Mouse (Mus musculus) spleen, postnatal 4 days (tissue): ENCODE data around the gene Etv6.

Experiments used
- DNase-seq, 2 experiments: peaks; one replicate each; pipeline ENCODE4 v3.0.0; 2022; ENCODE audit warnings: low spot score in 2 of 2

Gene Etv6

DNA sequence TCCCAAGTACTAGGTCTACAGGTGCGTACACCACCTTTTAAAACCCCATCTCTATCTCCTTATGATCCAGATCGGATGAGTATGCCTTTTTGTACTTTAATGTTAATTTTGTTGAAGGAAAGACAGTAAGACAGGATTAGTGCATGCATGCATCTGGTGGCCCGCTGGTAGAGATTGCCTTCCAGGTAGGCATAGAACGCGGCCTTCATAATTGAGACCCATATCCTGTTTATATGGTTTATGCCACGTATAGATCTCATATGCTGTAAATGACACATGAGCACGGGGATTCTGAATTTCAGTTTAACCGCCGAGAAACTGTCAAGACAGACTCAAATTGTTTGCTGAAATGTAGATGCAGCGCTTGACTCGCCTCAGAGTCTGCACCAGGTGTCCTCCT is 133.3 kb downstream of the Etv6 start:
- DNase-seq: no peak

- no peak for DNase-seq
These were observed 135.7 kb downstream of the Etv6 start for GRCm38 (mm10) chr6:134171235-134171634.

- DNase-seq: no peak
These were observed 136.6 kb downstream of the Etv6 start for GRCm38 (mm10) chr6:134171906-134172728.

DNA sequence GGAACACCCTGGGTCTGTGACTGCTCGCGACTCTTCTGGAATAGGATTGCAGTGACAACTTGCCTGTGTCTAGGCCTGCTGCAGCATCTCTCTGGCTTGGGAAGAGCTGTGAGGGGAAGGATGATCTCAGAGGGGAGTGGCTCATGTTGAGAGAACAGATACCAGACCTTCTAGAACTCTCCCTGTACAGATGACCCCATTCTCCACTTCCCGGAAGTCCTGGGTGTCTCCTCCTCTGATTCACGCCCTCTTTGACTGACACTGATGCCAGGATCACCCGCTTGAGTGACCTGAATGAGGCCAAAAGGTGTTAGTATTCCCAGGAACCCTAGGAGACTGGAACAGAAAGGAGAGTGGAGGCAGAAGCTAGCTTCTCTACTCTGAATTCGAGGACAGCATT is 137.9 kb downstream of the Etv6 start:
- no peak for DNase-seq

DNA sequence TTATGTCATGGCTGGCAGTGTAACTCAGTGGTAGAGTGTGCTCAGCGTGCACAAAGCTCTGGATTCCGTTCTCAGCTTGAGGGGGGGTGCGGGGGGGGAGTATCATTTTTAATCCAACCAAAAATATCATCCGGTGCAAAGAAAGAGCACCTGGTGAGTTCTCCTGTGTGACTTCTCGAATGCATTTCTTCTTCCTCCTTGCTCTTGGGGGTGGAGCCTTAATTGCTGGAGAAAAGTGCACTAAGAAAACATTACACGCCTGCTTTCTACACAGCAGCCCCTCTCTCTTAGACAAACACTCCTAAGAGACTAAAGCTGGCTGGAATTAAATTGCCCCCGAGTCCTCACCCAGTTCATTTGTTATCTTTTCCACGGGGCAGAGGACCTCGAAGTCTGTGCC is 139.6 kb downstream of the Etv6 start:
- no peak for DNase-seq

GRCm38 (mm10) chr6:134177196-134177595 is 141.7 kb downstream of the Etv6 start:
- no peak for DNase-seq

- peak in 1 of 2 experiments; percentile 54 for DNase-seq
These were observed 146.9 kb downstream of the Etv6 start for GRCm38 (mm10) chr6:134182301-134182948.

DNA sequence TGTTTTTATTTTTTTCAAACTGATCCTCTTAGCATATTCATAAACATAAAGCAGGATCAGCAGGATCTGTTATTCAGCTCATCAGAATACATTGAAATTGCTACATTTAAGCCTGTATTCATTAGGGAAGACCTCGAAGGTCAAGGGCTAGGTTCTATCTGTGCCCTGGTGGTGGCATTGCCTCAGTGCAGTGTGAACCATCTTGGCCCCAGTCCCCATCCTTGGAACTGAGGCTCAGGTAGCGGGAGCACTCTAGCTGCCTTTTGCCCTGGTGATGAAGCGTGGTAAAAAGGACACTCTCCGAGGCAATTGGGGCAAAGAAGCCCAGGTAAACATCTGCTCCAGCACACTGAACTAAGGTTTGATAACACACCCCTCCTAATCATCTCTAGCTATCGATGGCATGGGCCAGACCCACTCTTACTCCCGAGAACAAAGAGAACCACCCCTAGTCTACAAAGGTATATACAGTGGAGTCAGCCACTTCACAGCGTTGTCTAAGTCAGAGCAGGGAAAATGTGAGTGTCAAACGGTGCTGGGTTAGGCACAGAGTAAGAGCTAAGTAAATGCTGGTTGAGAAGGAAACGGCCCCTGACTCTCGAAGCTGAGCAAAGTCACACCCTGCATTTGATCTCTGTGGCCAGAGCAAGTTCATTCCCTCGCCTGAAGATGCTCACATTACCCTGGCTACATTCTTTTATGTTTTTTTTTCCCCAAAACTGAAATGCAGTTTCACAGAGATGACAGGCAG is 148.3 kb downstream of the Etv6 start:
- peak in 1 of 2 experiments; percentile 49 for DNase-seq

DNA sequence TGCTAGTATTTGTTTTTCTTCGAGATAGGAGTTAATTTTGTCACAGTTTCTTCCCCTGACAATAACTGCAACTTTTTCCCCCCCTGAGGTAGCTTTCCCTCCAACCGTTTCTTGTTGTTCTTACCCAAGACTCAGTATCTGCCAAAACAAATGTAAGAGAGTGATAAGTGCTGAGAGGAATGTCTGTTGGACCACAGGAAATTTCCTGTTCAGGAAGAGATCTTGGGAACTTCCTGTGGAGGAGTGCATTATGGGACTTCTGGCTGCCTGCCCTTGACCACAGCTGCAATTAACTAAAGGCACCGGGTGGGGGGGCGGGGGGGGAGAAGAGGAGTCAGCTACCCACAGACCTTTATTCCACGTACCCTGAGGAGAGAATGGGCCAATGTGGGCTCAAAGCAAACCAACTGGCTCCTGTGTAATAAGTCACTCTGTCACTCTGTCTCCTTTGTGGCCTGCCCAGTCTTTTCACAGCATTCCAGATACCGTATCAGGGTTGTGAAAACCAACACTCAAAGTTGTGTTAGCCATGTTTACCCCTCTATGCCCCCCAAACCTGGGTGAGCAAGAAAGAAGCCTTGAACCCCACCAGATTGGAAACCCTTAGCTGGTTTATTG is 150.9 kb downstream of the Etv6 start:
- peak in 1 of 2 experiments; percentile 32 for DNase-seq

DNA sequence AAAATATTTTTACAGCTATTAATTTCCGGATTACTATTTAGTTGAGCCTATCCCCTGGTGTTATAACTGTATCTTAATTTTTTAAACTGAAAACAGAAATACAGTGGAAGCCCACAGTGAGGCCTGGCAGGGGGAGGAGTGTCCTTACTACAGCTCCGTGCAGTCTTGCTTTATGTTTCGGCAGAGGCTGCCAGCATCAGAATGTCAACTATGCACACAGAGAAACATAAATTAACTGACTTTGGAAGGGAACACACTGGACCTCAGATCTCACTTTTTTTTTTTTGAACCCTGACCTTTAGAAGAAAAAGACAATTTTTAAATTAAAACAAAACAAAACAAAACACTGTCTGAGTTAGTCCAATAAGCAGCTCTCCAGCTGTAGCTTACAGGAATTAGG is 153.2 kb downstream of the Etv6 start:
- no peak for DNase-seq

DNA sequence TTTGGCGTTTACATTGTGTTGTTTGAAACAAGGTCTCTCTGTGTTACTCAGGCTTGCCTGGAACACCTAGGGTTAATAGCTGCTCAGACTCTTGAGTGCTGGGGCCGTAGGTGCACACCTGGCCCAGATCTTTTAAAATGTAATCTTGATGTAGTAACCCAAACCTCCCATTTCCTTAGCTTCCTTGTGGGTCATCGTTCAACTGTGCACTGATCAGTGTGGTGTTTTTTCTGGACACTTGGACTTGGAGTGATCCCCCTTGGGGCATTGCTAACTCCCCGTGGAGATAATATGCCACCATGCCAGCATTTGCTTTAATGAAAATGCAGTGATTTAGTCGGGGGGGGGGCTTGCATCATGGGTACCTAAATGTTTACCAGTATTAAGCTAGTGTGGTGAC is 153.7 kb downstream of the Etv6 start:
- no peak for DNase-seq

DNA sequence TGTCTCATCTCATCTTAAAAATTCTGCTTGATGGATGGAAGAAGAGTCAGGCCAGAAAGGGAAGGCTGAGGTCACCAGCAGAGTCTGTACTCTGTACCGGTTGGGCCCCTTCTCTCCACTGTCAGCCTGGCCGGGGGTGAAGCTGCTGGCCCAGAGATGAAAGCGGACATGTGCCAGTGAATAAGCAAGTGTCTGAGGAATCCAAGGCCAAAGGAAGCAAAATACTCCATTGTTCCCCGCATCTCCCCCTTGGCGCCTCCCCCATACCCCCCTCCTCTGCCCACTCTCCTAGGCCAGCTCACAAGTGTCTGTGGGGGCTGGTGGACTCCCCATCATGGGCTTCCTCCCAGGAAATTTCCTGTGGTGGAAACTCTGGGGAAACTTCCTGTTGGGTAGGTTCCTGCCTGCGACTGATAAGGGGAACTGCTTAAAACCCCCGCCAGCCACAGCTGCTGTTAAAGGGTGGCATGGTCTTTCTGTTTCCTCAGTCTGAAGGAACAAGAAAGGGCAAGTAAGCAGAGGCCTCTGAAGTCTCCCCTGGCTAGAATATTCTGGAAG is 154.2 kb downstream of the Etv6 start:
- DNase-seq: peak; percentile 49 to 70

- DNase-seq: no peak
These were observed 155.2 kb downstream of the Etv6 start for GRCm38 (mm10) chr6:134190597-134191278.

- no peak for DNase-seq
These were observed 157.2 kb downstream of the Etv6 start for GRCm38 (mm10) chr6:134192710-134193109.

- DNase-seq: no peak
These were observed 164.4 kb downstream of the Etv6 start for GRCm38 (mm10) chr6:134199895-134200294.

DNA sequence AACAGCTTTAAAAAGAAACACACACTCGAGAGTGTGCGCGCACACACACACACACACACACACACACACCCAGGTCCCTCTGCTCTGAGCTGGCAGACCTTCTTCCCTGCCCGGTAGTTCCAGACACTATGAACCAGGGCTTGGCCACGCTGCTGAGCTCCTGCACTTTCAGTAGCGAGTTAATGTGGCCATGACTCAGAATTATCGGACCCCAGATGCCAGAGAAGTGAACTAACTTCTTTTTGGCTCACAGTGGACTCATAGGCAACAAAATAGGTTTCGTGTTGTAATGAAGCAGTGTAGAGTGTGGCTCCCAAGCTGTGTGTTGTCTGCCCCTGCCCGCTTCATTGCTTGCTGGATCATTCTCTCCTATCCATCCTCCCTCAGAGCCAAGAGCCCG is 165.1 kb downstream of the Etv6 start:
- DNase-seq: no peak

GRCm38 (mm10) chr6:134202176-134202575 is 166.7 kb downstream of the Etv6 start:
- no peak for DNase-seq

DNA sequence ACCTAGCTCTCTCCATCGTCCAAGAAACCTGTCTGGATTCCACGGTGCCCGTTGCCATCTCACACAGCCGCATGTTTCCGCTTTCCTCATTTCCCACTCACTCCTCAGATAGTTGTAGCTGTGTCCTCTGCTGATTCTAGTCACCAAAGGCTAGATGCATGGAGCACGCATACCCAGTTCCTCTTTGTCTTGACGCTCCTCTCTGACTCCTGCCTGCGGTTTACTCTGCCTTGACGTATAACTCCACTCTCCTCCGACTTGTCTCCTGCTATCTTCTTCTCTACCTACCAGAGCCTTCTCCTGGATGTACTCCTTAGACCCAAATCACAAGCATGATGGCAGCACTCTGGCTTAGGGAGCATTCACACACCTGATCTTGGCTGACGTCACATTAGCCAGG is 169.7 kb downstream of the Etv6 start:
- no peak for DNase-seq

GRCm38 (mm10) chr6:134205726-134206125 is 170.2 kb downstream of the Etv6 start:
- no peak for DNase-seq

- DNase-seq: no peak
These were observed 170.8 kb downstream of the Etv6 start for GRCm38 (mm10) chr6:134206251-134206650.
